Mouse (Mus musculus): ENCODE results near the gene Pstpip1. TPM values are rescaled to one million over a fixed set of nuclear protein-coding genes. Genes with fewer than 3 reads are reported as not detected.

Pstpip1 gene
- polyA plus RNA-seq, 1 experiment from 2014 or later = 0.96 TPM

DNA sequence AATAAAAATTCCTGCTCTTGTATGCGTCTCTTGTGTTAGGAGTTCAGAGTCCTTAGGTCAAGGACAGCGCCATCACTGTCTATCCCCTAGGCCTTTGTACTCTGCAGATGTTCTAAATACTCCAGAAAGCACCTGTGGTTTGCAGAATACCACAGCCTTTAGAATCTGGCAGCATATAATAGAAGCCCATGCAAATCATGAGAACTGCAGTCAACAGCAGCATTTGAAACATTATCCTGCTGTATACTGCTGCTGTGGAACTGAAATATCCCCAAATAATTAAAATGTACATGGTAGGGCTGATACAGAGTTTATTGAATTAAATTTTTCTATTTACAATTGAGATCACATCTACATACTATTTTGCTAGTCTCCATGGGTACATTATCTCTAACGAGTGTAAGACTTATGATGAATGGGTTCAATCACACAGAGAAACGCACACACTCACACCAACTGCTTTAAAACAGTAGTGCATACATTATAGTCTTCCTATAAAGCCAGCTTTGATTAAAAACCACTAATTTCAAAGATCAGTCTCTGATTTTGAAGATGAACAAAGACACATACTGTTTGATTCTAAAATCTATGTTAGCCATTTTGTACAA, 45.9 kb downstream of the Pstpip1 start:
- Histone ChIP-seq H3K9me3 (ENCODE audit: low read length) (no peaks in the 10 kb centered on the region), H3K27ac (ENCODE audit: low read length) (no peak overlapping the region), H3K4me1 (ENCODE audit: insufficient read depth, low read length) (0 out of 2 replicates have a peak, but pooled peaks cover 3% of the 10 kb centered on the region), H3K4me3 (ENCODE audit: low read length) (no peak overlapping the region), H3K4me2 (replicated peaks; ENCODE audit: low read depth, low read length) (no peak overlapping the region), H3K36me3 (ENCODE audit: insufficient read depth, low read length) (peaks cover 49% of the 10 kb centered on the region), H3K27me3 (ENCODE audit: insufficient read depth, low read length) (no peaks in the 10 kb centered on the region), H3K9ac (replicated peaks; ENCODE audit: low read length) (no peak overlapping the region)
- WGBS = 90% methylated on average over 4 of the region's 4 CpGs
- no peak for ATAC-seq (ENCODE audit: low FRiP score, low TSS enrichment)

DNA sequence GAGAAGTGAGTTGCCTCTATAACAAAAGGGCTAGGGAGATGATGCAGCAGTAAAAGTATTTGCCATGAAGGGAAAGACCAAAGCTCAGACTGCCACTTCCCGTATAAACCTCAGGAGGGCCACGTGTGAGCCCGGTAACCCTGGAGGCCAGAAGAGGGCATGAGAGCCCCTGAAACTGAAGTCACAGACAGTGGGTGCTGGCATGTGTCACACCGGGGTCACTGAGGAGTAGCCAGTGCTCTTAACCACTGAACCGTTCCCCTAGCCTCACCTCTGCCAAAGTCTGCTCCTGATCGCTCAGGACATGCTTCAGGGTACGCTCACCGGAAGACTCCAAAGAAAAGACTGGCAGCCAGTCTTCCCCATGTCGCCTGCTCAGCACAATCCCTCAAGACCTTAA, 52.0 kb downstream of the Pstpip1 start:
- peak; percentile 77 for ATAC-seq (ENCODE audit: low FRiP score, low TSS enrichment)
- no peak overlapping the region for H3K27ac ChIP-seq (ENCODE audit: low read length)
- H3K9me3 ChIP-seq (ENCODE audit: low read length) = no peaks in the 10 kb centered on the region
- H3K4me3 ChIP-seq (ENCODE audit: low read length) = no peak overlapping the region
- no peaks in the 10 kb centered on the region for H3K27me3 ChIP-seq (ENCODE audit: insufficient read depth, low read length)
- H3K4me1 ChIP-seq (ENCODE audit: insufficient read depth, low read length) = no peaks in the 10 kb centered on the region
- peaks cover 55% of the 10 kb centered on the region for H3K36me3 ChIP-seq (ENCODE audit: insufficient read depth, low read length)
- no peak overlapping the region for H3K9ac ChIP-seq (replicated peaks; ENCODE audit: low read length)
- 51% methylated on average over 9 of the region's 9 CpGs for WGBS
- no peak overlapping the region for H3K4me2 ChIP-seq (replicated peaks; ENCODE audit: low read depth, low read length)

DNA sequence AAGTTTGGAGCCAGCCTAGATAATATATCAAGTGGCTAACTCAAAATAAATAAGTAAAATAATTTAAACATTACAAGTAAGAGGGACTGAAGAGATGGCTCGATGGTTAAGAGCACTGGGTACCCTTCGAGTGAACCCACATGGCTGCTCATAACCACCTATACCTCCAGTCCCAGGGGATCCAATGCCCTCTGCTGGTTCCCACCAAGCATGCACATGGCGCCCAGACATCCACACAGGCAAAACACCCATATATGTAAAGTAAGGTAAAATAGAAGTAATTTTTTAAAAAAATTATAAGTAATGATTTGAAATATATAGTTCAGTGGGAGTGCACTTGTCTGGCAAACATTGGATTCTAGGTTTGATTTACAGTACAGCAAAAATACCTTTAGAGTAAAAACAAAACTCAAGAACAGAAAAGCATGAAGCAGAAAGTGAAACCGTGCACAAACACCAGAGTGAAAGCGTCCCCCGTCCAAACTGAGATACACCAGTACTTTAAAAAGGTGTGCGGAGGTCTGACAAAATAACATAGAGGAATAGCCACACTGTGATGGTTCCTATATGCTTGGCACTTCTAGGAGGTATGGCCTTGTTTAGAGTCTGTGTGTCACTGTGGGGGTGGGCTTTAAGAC, 54.7 kb downstream of the Pstpip1 start:
- peaks cover 55% of the 10 kb centered on the region for H3K36me3 ChIP-seq (ENCODE audit: insufficient read depth, low read length)
- no peak overlapping the region for H3K4me2 ChIP-seq (replicated peaks; ENCODE audit: low read depth, low read length)
- no peak overlapping the region for H3K4me3 ChIP-seq (ENCODE audit: low read length)
- no peak overlapping the region for H3K9ac ChIP-seq (replicated peaks; ENCODE audit: low read length)
- no peak overlapping the region for H3K27ac ChIP-seq (ENCODE audit: low read length)
- WGBS = 90% methylated on average over 7 of the region's 7 CpGs
- no peaks in the 10 kb centered on the region for H3K9me3 ChIP-seq (ENCODE audit: low read length)
- 0 out of 2 replicates have a peak, but pooled peaks cover 2% of the 10 kb centered on the region for H3K4me1 ChIP-seq (ENCODE audit: insufficient read depth, low read length)
- ATAC-seq (ENCODE audit: low FRiP score, low TSS enrichment) = no peak
- no peaks in the 10 kb centered on the region for H3K27me3 ChIP-seq (ENCODE audit: insufficient read depth, low read length)

DNA sequence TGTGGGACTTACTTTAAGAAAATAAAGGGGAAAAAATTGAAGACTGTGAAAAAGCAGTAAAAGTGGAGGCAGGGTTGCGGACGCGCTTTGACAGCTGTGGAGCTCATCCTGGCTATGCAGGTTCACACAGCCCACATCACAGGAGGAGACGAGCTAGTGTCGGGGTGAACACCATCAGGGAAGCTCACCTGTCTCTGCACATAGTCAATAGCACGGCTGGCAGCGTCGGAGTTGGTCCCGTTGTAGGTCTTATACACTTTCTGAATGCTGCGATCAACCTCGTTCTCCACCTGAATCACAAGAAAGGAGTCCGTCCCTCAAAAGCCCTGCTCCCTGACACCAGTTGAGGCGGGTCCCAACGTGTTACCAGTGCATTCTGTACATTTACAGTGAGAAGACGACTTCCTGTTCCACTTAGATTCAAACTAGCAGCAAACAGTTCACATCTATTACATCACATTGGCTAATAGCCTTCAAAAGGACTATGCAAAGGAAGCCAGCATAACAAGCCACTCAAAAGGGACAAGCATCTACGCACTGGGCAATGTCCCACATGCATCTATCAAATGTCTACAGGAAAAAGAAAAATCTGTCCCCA, 56.7 kb downstream of the Pstpip1 start:
- Histone ChIP-seq H3K27me3 (ENCODE audit: insufficient read depth, low read length) (no peaks in the 10 kb centered on the region), H3K9me3 (ENCODE audit: low read length) (no peaks in the 10 kb centered on the region), H3K4me1 (ENCODE audit: insufficient read depth, low read length) (0 out of 2 replicates have a peak, but pooled peaks cover 2% of the 10 kb centered on the region), H3K27ac (ENCODE audit: low read length) (no peak overlapping the region), H3K9ac (replicated peaks; ENCODE audit: low read length) (no peak overlapping the region), H3K36me3 (ENCODE audit: insufficient read depth, low read length) (peaks cover 54% of the 10 kb centered on the region), H3K4me2 (replicated peaks; ENCODE audit: low read depth, low read length) (no peak overlapping the region), H3K4me3 (ENCODE audit: low read length) (no peak overlapping the region)
- WGBS = 94% methylated on average over 16 of the region's 16 CpGs
- ATAC-seq (ENCODE audit: low FRiP score, low TSS enrichment) = no peak

DNA sequence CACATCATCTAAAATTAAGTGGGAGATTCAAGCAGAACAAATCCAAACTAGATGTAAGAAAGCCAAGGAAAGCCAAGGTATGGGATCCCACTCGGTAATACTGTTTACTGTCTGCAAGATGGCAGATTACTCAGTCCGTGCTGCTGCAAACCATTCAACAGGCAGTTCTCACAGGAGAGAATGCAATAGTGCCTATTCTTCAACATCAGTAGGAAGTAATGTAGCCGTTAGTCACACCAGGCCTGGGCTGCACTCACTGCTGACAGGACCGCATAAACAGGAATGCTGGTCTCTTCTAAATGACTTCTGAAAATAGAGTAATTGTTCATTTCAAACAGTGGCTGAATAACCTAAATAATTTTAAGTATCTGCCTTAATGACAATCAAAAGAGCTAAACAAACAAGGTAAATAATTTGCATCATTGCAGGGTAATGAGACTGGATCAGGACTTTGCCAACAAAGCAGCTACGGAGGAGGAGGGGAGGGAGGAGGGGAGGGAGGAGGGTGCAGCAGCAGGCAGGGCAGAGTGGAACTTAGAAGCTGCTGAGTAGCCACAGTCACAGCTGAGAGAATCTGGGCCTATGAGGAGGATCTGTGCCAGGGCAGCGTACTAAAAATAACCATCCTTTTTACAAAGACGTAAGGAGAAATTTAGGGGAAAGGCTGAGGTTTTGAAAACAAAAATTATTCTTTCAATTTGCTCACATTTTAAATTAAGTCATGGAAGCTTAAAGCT, 62.2 kb downstream of the Pstpip1 start:
- Histone ChIP-seq H3K4me2 (replicated peaks; ENCODE audit: low read depth, low read length) (no peak overlapping the region), H3K4me1 (ENCODE audit: insufficient read depth, low read length) (peaks cover 27% of the 10 kb centered on the region)
- WGBS = 37% methylated on average over 7 of the region's 7 CpGs

DNA sequence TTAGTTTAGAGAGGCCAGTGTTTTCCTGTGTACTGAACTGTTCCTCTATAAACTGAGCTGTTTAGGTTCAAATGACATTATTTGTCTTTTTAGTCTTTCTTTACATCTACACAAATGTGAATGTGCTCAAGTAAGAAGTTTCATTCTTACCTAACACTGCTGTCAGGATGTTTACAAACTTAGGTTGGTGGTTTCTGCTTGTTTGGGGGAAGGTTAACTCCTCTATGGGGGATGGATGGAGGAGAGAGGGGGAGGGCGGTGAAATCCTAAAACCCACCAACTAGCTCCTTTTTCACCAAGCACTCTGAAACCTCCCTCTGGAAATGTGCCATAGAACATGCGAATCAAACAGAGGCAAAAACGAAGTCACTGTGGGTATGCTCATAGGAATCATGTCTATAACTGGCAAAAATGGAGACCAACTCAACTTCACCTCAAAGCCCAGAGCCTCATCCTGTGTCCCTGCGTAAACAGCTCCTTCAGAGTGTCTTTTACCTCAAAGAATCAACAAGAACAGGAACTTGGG, 62.8 kb downstream of the Pstpip1 start:
- no peak for ATAC-seq (ENCODE audit: low FRiP score, low TSS enrichment)
- no peak overlapping the region for H3K4me3 ChIP-seq (ENCODE audit: low read length)

More for the DNA sequence above, 62.2 kb downstream of the Pstpip1 start:
- Histone ChIP-seq H3K36me3 (ENCODE audit: insufficient read depth, low read length) (peaks cover 10% of the 10 kb centered on the region), H3K9ac (replicated peaks; ENCODE audit: low read length) (no peak overlapping the region), H3K27ac (ENCODE audit: low read length) (peak overlapping the region; percentile 32; the same call in 1 of the 2 replicates), H3K9me3 (ENCODE audit: low read length) (no peaks in the 10 kb centered on the region), H3K4me3 (ENCODE audit: low read length) (no peak overlapping the region), H3K27me3 (ENCODE audit: insufficient read depth, low read length) (no peaks in the 10 kb centered on the region)
- ATAC-seq (ENCODE audit: low FRiP score, low TSS enrichment) = peak; percentile 86; the same call in 1 of the 2 replicates

DNA sequence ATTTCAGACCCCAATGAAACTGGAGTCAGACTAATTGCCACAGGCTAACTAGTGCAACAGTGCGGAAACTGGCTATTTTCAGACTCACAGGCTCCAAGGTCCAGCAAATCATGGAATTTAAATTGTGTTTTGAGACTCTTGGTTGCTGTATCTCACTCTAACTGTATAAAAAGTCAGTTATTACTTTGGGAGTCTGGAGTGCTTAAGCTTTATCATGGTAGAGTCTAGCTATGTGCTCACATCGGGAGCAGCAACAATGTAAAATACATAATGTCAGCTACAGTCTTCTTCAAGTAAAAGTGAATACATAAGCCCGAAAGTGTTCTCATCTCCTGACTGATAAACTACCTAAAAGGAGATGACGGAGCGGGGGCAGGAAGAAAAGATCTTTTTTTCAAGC, 64.8 kb downstream of the Pstpip1 start:
- WGBS = 83% methylated on average over 5 of the region's 5 CpGs
- peaks cover 5% of the 10 kb centered on the region; the same call in 1 of the 2 replicates for H3K36me3 ChIP-seq (ENCODE audit: insufficient read depth, low read length)
- ATAC-seq (ENCODE audit: low FRiP score, low TSS enrichment) = no peak
- no peaks in the 10 kb centered on the region for H3K27me3 ChIP-seq (ENCODE audit: insufficient read depth, low read length)
- no peak overlapping the region for H3K27ac ChIP-seq (ENCODE audit: low read length)
- H3K9me3 ChIP-seq (ENCODE audit: low read length) = no peaks in the 10 kb centered on the region
- H3K4me3 ChIP-seq (ENCODE audit: low read length) = no peak overlapping the region
- H3K4me2 ChIP-seq (replicated peaks; ENCODE audit: low read depth, low read length) = no peak overlapping the region
- no peak overlapping the region for H3K9ac ChIP-seq (replicated peaks; ENCODE audit: low read length)
- peaks cover 42% of the 10 kb centered on the region for H3K4me1 ChIP-seq (ENCODE audit: insufficient read depth, low read length)

More for the DNA sequence above, 62.8 kb downstream of the Pstpip1 start:
- peak overlapping the region; percentile 49; the same call in 1 of the 2 replicates for H3K27ac ChIP-seq (ENCODE audit: low read length)
- no peaks in the 10 kb centered on the region for H3K27me3 ChIP-seq (ENCODE audit: insufficient read depth, low read length)
- peaks cover 5% of the 10 kb centered on the region; the same call in 1 of the 2 replicates for H3K36me3 ChIP-seq (ENCODE audit: insufficient read depth, low read length)
- no peak overlapping the region for H3K4me2 ChIP-seq (replicated peaks; ENCODE audit: low read depth, low read length)
- WGBS = 66% methylated on average over 4 of the region's 4 CpGs
- H3K9ac ChIP-seq (replicated peaks; ENCODE audit: low read length) = no peak overlapping the region
- H3K9me3 ChIP-seq (ENCODE audit: low read length) = no peaks in the 10 kb centered on the region
- peaks cover 27% of the 10 kb centered on the region for H3K4me1 ChIP-seq (ENCODE audit: insufficient read depth, low read length)

DNA sequence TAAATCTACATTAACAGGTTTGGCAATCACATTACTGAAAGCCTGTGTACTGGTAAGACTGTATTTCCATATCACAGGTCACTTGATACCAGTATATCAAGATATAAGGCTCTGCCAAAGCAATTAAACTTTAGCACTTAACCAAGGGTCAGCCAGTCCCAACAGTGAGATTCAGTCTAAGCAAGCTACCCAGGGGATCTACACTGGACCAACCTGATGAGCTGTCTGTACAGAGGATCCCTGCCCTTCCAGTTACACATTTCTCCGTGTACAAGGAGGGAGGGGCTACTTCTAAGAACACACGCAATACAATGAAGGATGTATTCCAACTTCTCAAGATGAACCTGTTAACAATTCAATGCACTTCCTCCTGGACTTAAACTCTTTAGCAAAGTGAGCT, 68.3 kb downstream of the Pstpip1 start:
- peaks cover 37% of the 10 kb centered on the region for H3K4me1 ChIP-seq (ENCODE audit: insufficient read depth, low read length)
- no peak overlapping the region for H3K4me2 ChIP-seq (replicated peaks; ENCODE audit: low read depth, low read length)
- no peaks in the 10 kb centered on the region for H3K9me3 ChIP-seq (ENCODE audit: low read length)
- no peaks in the 10 kb centered on the region for H3K27me3 ChIP-seq (ENCODE audit: insufficient read depth, low read length)
- WGBS = 59% methylated on average over 2 of the region's 2 CpGs
- ATAC-seq (ENCODE audit: low FRiP score, low TSS enrichment) = no peak
- H3K36me3 ChIP-seq (ENCODE audit: insufficient read depth, low read length) = no peaks in the 10 kb centered on the region
- H3K27ac ChIP-seq (ENCODE audit: low read length) = no peak overlapping the region
- no peak overlapping the region for H3K9ac ChIP-seq (replicated peaks; ENCODE audit: low read length)
- no peak overlapping the region for H3K4me3 ChIP-seq (ENCODE audit: low read length)

DNA sequence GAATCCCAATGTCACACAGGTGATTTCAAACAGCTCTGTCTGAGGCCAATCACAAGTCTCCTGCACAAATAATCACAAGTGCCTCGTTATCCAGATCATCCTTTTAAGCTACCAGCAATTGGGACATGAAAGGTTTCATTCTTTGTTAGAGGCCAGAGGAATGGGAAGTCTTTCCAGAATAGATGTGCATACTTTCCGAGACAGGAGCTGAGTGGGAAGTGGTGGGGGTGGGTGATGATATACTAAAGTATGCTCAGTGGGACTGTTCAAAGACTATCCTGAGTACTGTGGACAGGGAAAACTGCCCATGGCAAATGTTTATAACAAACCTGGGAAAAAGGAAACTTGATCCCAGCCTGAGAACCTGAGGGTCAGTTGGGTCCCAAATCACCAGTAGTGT, 69.7 kb downstream of the Pstpip1 start:
- peak overlapping the region; percentile 73 for H3K4me2 ChIP-seq (replicated peaks; ENCODE audit: low read depth, low read length)
- H3K9me3 ChIP-seq (ENCODE audit: low read length) = no peaks in the 10 kb centered on the region
- peaks cover 30% of the 10 kb centered on the region for H3K4me1 ChIP-seq (ENCODE audit: insufficient read depth, low read length)
- no peak for ATAC-seq (ENCODE audit: low FRiP score, low TSS enrichment)
- no peak overlapping the region for H3K27ac ChIP-seq (ENCODE audit: low read length)
- 9% methylated on average over 2 of the region's 2 CpGs for WGBS
- H3K27me3 ChIP-seq (ENCODE audit: insufficient read depth, low read length) = no peaks in the 10 kb centered on the region
- H3K36me3 ChIP-seq (ENCODE audit: insufficient read depth, low read length) = no peaks in the 10 kb centered on the region
- peak overlapping the region; percentile 97; the same call in 1 of the 2 replicates for H3K9ac ChIP-seq (replicated peaks; ENCODE audit: low read length)
- peak overlapping the region; percentile 91 for H3K4me3 ChIP-seq (ENCODE audit: low read length)
